Mouse (Mus musculus): ENCODE measurements around the gene Strip2.

- TF ChIP-seq CTCF (IDR thresholded peaks at IDR 0.05 in 2 of 3, conservative IDR thresholded peaks at IDR 0.05 in 1 of 3; ENCODE audit: control insufficient read depth in 1 of 3, insufficient read depth in 1 of 3, low read depth in 2 of 3, low read length in 3 of 3, poor library complexity in 1 of 3, severe bottlenecking in 1 of 3) (no peak), GATA1 (IDR thresholded peaks at IDR 0.05; ENCODE audit: low read depth, low read length) (no peak), POLR2A (IDR thresholded peaks at IDR 0.05; ENCODE audit: control insufficient read depth in 1 of 2, insufficient read depth in 1 of 2, low read depth in 1 of 2, low read length in 2 of 2, poor library complexity in 1 of 2) (no peak), MAX (IDR thresholded peaks at IDR 0.05; ENCODE audit: low read length) (no peak), USF1 (IDR thresholded peaks at IDR 0.05; ENCODE audit: low read depth, low read length) (no peak), RCOR1 (IDR thresholded peaks at IDR 0.05; ENCODE audit: low read depth, low read length) (no peak), POLR2AphosphoS5 (IDR thresholded peaks at IDR 0.05; ENCODE audit: borderline replicate concordance, low read depth, low read length) (no peak), ELF1 (IDR thresholded peaks at IDR 0.05; ENCODE audit: low read depth, low read length) (no peak), NELFE (IDR thresholded peaks at IDR 0.05; ENCODE audit: low read depth, low read length) (no peak), ZC3H11A (IDR thresholded peaks at IDR 0.05; ENCODE audit: low read depth, low read length) (no peak), NRF1 (IDR thresholded peaks at IDR 0.05; ENCODE audit: insufficient read depth, low read depth, low read length, poor library complexity, severe bottlenecking) (no peak), UBTF (IDR thresholded peaks at IDR 0.05; ENCODE audit: borderline replicate concordance, insufficient read depth, low read depth, low read length) (no peak), RAD21 (IDR thresholded peaks at IDR 0.05; ENCODE audit: low read depth, low read length) (no peak), SMC3 (IDR thresholded peaks at IDR 0.05; ENCODE audit: low read depth, low read length) (no peak)
Observed at GRCm38 (mm10) chr6:29868341-29868895, 48.4 kb upstream of the Strip2 start.
